Mouse (Mus musculus) C2C12 (cell line): Measurements from ENCODE around the gene Lmbrd1. TPM values are rescaled to one million over a fixed set of nuclear protein-coding genes. Genes with fewer than 3 reads are reported as not detected.

ENCODE experiments used
- polyA plus RNA-seq: library from polyadenylated mRNA; unstranded; fragments of >200 nt; fragmentation: generic; extraction: Trizol; gene quantifications from one replicate; pipeline ENCODE4 v1.2.1, GENCODE M21; 2012; ENCODE audit warnings: missing spikeins

The Lmbrd1 gene
- polyA plus RNA-seq, 1 experiment: 13.4 TPM

Other genes starting within 250 kb of the Lmbrd1 start
- 0.01 TPM for gene Col19a1, start 91.2 kb upstream of the Lmbrd1 start, polyA plus RNA-seq